Mouse (Mus musculus) heart, embryonic 10.5 days (tissue): ENCODE data around the gene Mta3. TPM values are rescaled to one million over a fixed set of nuclear protein-coding genes. Genes with fewer than 3 reads are reported as not detected.
"Not testable (repeated sequence)": the region's sequence is repeated elsewhere in the genome, so short reads cannot be mapped to it uniquely, and the experiment has no call there.

Source experiments
- DNase-seq: peaks from one replicate; pipeline ENCODE4 v3.0.0-alpha.2; 2017; ENCODE audit warnings: low spot score
- H3K27ac ChIP-seq: fragments of 300-500 bp; sonication (generic); 2 replicates; pipeline ENCODE4 v1.5.1; 2016; ENCODE audit warnings: mild to moderate bottlenecking
- H3K27me3 ChIP-seq: fragments of 300-500 bp; sonication (generic); 2 replicates; pipeline ENCODE4 v1.6.1; 2016; ENCODE audit warnings: mild to moderate bottlenecking; ENCODE audit not compliant: poor library complexity, insufficient read depth, severe bottlenecking
- H3K36me3 ChIP-seq: fragments of 300-500 bp; sonication (generic); 2 replicates; pipeline ENCODE4 v1.6.1; 2016; ENCODE audit warnings: mild to moderate bottlenecking, moderate library complexity
- H3K4me1 ChIP-seq: fragments of 300-500 bp; sonication (generic); 2 replicates; pipeline ENCODE4 v1.6.1; 2016; ENCODE audit warnings: mild to moderate bottlenecking
- H3K4me3 ChIP-seq: fragments of 300-500 bp; sonication (generic); 2 replicates; pipeline ENCODE4 v1.5.1; 2016; ENCODE audit warnings: mild to moderate bottlenecking, moderate library complexity
- H3K9me3 ChIP-seq: fragments of 300-500 bp; sonication (generic); 2 replicates; pipeline ENCODE4 v1.6.1; 2016; ENCODE audit warnings: mild to moderate bottlenecking, moderate library complexity
- WGBS: fragments of 180-500 bp; shearing (Covaris S2); methylation state at CpG from one replicate; pipeline ENCODE4 v1.1.7; 2016; 5-methylcytosine and 5-hydroxymethylcytosine counted together
- polyA plus RNA-seq: library from polyadenylated mRNA; unstranded; fragments of >200 nt; fragmentation: Nextera tagmentation; extraction: Ambion mirVana; gene quantifications from 2 replicates; pipeline ENCODE4 v1.2.1, GENCODE M21; 2016

Gene Mta3
- polyA plus RNA-seq, 1 experiment from 2014 or later: 50.5 TPM

GRCm38 (mm10) chr17:83695785-83696184, 10.2 kb upstream of the Mta3 start:
- peaks cover 9% of the 10 kb centered on the region for H3K4me1 ChIP-seq
- no peak overlapping the region for H3K4me3 ChIP-seq
- H3K27ac ChIP-seq: no peak overlapping the region
- WGBS: 74% methylated on average over 2 of the region's 2 CpGs
- H3K27me3 ChIP-seq: no peaks in the 10 kb centered on the region
- H3K9me3 ChIP-seq: no peaks in the 10 kb centered on the region
- H3K36me3 ChIP-seq: no peaks in the 10 kb centered on the region
- no peak for DNase-seq

GRCm38 (mm10) chr17:83699062-83699724, 6.8 kb upstream of the Mta3 start:
- H3K4me1 ChIP-seq: no peaks in the 10 kb centered on the region
- H3K36me3 ChIP-seq: no peaks in the 10 kb centered on the region
- no peaks in the 10 kb centered on the region for H3K9me3 ChIP-seq
- DNase-seq: no peak
- H3K27me3 ChIP-seq: no peaks in the 10 kb centered on the region
- WGBS: 76% methylated on average over 8 of the region's 8 CpGs
- H3K4me3 ChIP-seq: no peak overlapping the region
- H3K27ac ChIP-seq: no peak overlapping the region

- Histone ChIP-seq H3K4me1 (peaks cover under 1% of the 10 kb centered on the region; the same call in 1 of the 2 replicates), H3K36me3 (no peaks in the 10 kb centered on the region), H3K27me3 (no peaks in the 10 kb centered on the region), H3K27ac (no peak overlapping the region), H3K4me3 (no peak overlapping the region), H3K9me3 (no peaks in the 10 kb centered on the region)
- 76% methylated on average over 9 of the region's 9 CpGs for WGBS
- DNase-seq: no peak
Observed at GRCm38 (mm10) chr17:83700125-83700524, 5.8 kb upstream of the Mta3 start.

GRCm38 (mm10) chr17:83704469-83704868, 1.5 kb upstream of the Mta3 start:
- 0 out of 2 replicates have a peak, but pooled peaks cover 7% of the 10 kb centered on the region for H3K36me3 ChIP-seq
- H3K4me1 ChIP-seq: peaks cover 22% of the 10 kb centered on the region
- H3K9me3 ChIP-seq: no peaks in the 10 kb centered on the region
- H3K4me3 ChIP-seq: no peak overlapping the region
- DNase-seq: no peak
- WGBS: 87% methylated on average over 5 of the region's 5 CpGs
- H3K27ac ChIP-seq: no peak overlapping the region
- H3K27me3 ChIP-seq: no peaks in the 10 kb centered on the region

GRCm38 (mm10) chr17:83705352-83706115, 429 bp upstream of the Mta3 start:
- DNase-seq: peak; percentile 86
- H3K27ac ChIP-seq: peak overlapping the region; percentile 100
- H3K4me1 ChIP-seq: peaks cover 22% of the 10 kb centered on the region
- H3K27me3 ChIP-seq: no peaks in the 10 kb centered on the region
- peak overlapping the region; percentile 98 for H3K4me3 ChIP-seq
- 3% methylated on average over 36 of the region's 38 CpGs for WGBS
- H3K9me3 ChIP-seq: no peaks in the 10 kb centered on the region
- H3K36me3 ChIP-seq: peaks cover 14% of the 10 kb centered on the region; the same call in 1 of the 2 replicates

GRCm38 (mm10) chr17:83706594-83707126, 697 bp downstream of the Mta3 start:
- peak; percentile 78 for DNase-seq
- no peaks in the 10 kb centered on the region for H3K27me3 ChIP-seq
- peaks cover 22% of the 10 kb centered on the region for H3K4me1 ChIP-seq
- H3K27ac ChIP-seq: peak overlapping the region; percentile 100
- WGBS: 1% methylated on average over 19 of the region's 19 CpGs
- H3K9me3 ChIP-seq: no peaks in the 10 kb centered on the region
- peak overlapping the region; percentile 98 for H3K4me3 ChIP-seq
- peaks cover 20% of the 10 kb centered on the region; the same call in 1 of the 2 replicates for H3K36me3 ChIP-seq

- WGBS: 79% methylated on average over 4 of the region's 4 CpGs
- Histone ChIP-seq H3K36me3 (peaks cover 27% of the 10 kb centered on the region; the same call in 1 of the 2 replicates), H3K9me3 (no peaks in the 10 kb centered on the region), H3K27ac (peak overlapping the region; percentile 100; the same call in 1 of the 2 replicates), H3K4me1 (peaks cover 22% of the 10 kb centered on the region), H3K4me3 (peak overlapping the region; percentile 98), H3K27me3 (no peaks in the 10 kb centered on the region)
- no peak for DNase-seq
Observed at GRCm38 (mm10) chr17:83707372-83707771, 1.4 kb downstream of the Mta3 start.

- 90% methylated on average over 6 of the region's 6 CpGs for WGBS
- H3K4me3 ChIP-seq: no peak overlapping the region
- peaks cover 22% of the 10 kb centered on the region for H3K4me1 ChIP-seq
- no peaks in the 10 kb centered on the region for H3K27me3 ChIP-seq
- H3K36me3 ChIP-seq: peaks cover 31% of the 10 kb centered on the region
- no peaks in the 10 kb centered on the region for H3K9me3 ChIP-seq
- H3K27ac ChIP-seq: no peak overlapping the region
- DNase-seq: no peak
Observed at GRCm38 (mm10) chr17:83707846-83708245, 1.9 kb downstream of the Mta3 start.

- Histone ChIP-seq H3K27me3 (no peaks in the 10 kb centered on the region), H3K9me3 (no peaks in the 10 kb centered on the region), H3K36me3 (peaks cover 34% of the 10 kb centered on the region), H3K4me1 (peaks cover 22% of the 10 kb centered on the region), H3K27ac (no peak overlapping the region), H3K4me3 (no peak overlapping the region)
- WGBS: 87% methylated on average over 10 of the region's 10 CpGs
- DNase-seq: no peak
Observed at GRCm38 (mm10) chr17:83708256-83708655, 2.3 kb downstream of the Mta3 start.

- WGBS: 84% methylated on average over 6 of the region's 6 CpGs
- Histone ChIP-seq H3K4me3 (no peak overlapping the region), H3K27me3 (no peaks in the 10 kb centered on the region), H3K36me3 (peaks cover 34% of the 10 kb centered on the region), H3K27ac (no peak overlapping the region), H3K9me3 (no peaks in the 10 kb centered on the region), H3K4me1 (peaks cover 22% of the 10 kb centered on the region)
- DNase-seq: no peak
Observed at GRCm38 (mm10) chr17:83708891-83709290, 2.9 kb downstream of the Mta3 start.

- not testable (repeated sequence) for H3K27me3 ChIP-seq, H3K27ac ChIP-seq, H3K4me3 ChIP-seq, DNase-seq, H3K9me3 ChIP-seq
- 87% methylated on average over 3 of the region's 3 CpGs for whole genome bisulfite sequencing
- Histone ChIP-seq H3K4me1 (peaks cover 22% of the 10 kb centered on the region), H3K36me3 (peaks cover 38% of the 10 kb centered on the region)
Observed at GRCm38 (mm10) chr17:83709517-83709916, 3.6 kb downstream of the Mta3 start.

- WGBS: 91% methylated on average over 8 of the region's 8 CpGs
- no peaks in the 10 kb centered on the region for H3K27me3 ChIP-seq
- no peaks in the 10 kb centered on the region for H3K9me3 ChIP-seq
- DNase-seq: no peak
- H3K27ac ChIP-seq: no peak overlapping the region
- H3K4me1 ChIP-seq: peaks cover 17% of the 10 kb centered on the region
- peaks cover 44% of the 10 kb centered on the region for H3K36me3 ChIP-seq
- no peak overlapping the region for H3K4me3 ChIP-seq
Observed at GRCm38 (mm10) chr17:83710639-83711038, 4.7 kb downstream of the Mta3 start.

GRCm38 (mm10) chr17:83712341-83712740, 6.4 kb downstream of the Mta3 start:
- Histone ChIP-seq H3K9me3 (peaks cover 5% of the 10 kb centered on the region; the same call in 1 of the 2 replicates), H3K27ac (no peak overlapping the region), H3K4me1 (peaks cover 2% of the 10 kb centered on the region; the same call in 1 of the 2 replicates), H3K36me3 (peaks cover 61% of the 10 kb centered on the region), H3K27me3 (no peaks in the 10 kb centered on the region), H3K4me3 (no peak overlapping the region)
- DNase-seq: no peak
- 95% methylated on average over 9 of the region's 9 CpGs for WGBS
